Mouse (Mus musculus): ENCODE measurements around the gene Ddx41. TPM values are rescaled to one million over a fixed set of nuclear protein-coding genes. Genes with fewer than 3 reads are reported as not detected.
A peak's percentile ranks its signal among the peaks of the same experiment; 100 is the strongest.

Ddx41 gene
- polyA plus RNA-seq, 1 experiment from 2014 or later = 73.3 TPM

- no peak for ATAC-seq (ENCODE audit: low FRiP score)
- Histone ChIP-seq H3K9me3 (no peaks in the 10 kb centered on the region), H3K9ac (0 out of 2 replicates have a peak overlapping the region, but pooled peaks have one; percentile 100), H3K4me3 (replicated peaks) (no peak overlapping the region), H3K4me1 (peaks cover 43% of the 10 kb centered on the region), H3K4me2 (peak overlapping the region; percentile 75), H3K27me3 (no peaks in the 10 kb centered on the region), H3K36me3 (replicated peaks) (peaks cover 59% of the 10 kb centered on the region), H3K27ac (peak overlapping the region; percentile 99; the same call in 1 of the 2 replicates)
- WGBS = 87% methylated on average over 7 of the region's 7 CpGs
Measured at GRCm38 (mm10) chr13:55482542-55482941, 53.9 kb downstream of the Ddx41 start.

Small RNAs within 50 kb of the gene (microRNA-seq; reads per million reads assigned to microRNA genes)
- gene Mir6945 = 2.2 reads per million

Other genes starting within 250 kb of the Ddx41 start
- 316 and 328 TPM in 2 replicates for gene Prelid1, start 216.2 kb downstream of the Ddx41 start, polyA plus RNA-seq (2016; fragmentation: Nextera tagmentation; extraction: Ambion mirVana)
- 96.9 and 97.7 TPM in 2 replicates for gene Rab24, start 214.7 kb downstream of the Ddx41 start, polyA plus RNA-seq (2016; fragmentation: Nextera tagmentation; extraction: Ambion mirVana)
- 35.5 and 39.1 TPM in 2 replicates for gene Mxd3, start 206.8 kb downstream of the Ddx41 start, polyA plus RNA-seq (2016; fragmentation: Nextera tagmentation; extraction: Ambion mirVana)
- gene Lman2, start 173.9 kb downstream of the Ddx41 start, polyA plus RNA-seq (2016; fragmentation: Nextera tagmentation; extraction: Ambion mirVana) = 82.7 TPM in 2 replicates
- gene Rgs14, start 166.9 kb downstream of the Ddx41 start, polyA plus RNA-seq (2016; fragmentation: Nextera tagmentation; extraction: Ambion mirVana) = 0.64 TPM in 1 of 2 replicates, not detected in the other
- gene Slc34a1, start 138.5 kb downstream of the Ddx41 start, polyA plus RNA-seq (2016; fragmentation: Nextera tagmentation; extraction: Ambion mirVana) = not detected in 2 replicates
- gene Pfn3, start 121.4 kb downstream of the Ddx41 start, polyA plus RNA-seq (2016; fragmentation: Nextera tagmentation; extraction: Ambion mirVana) = not detected in 2 replicates
- not detected in 2 replicates for gene F12, start 109.9 kb downstream of the Ddx41 start, polyA plus RNA-seq (2016; fragmentation: Nextera tagmentation; extraction: Ambion mirVana)
- 54.2 and 58.1 TPM in 2 replicates for gene Grk6, start 91.6 kb downstream of the Ddx41 start, polyA plus RNA-seq (2016; fragmentation: Nextera tagmentation; extraction: Ambion mirVana)
- 1.7 and 2.7 TPM in 2 replicates for gene Prr7, start 72.4 kb downstream of the Ddx41 start, polyA plus RNA-seq (2016; fragmentation: Nextera tagmentation; extraction: Ambion mirVana)
- 591 and 654 TPM in 2 replicates for gene Dbn1, start 48.5 kb downstream of the Ddx41 start, polyA plus RNA-seq (2016; fragmentation: Nextera tagmentation; extraction: Ambion mirVana)
- 139 and 147 TPM in 2 replicates for gene Pdlim7, start 23.0 kb downstream of the Ddx41 start, polyA plus RNA-seq (2016; fragmentation: Nextera tagmentation; extraction: Ambion mirVana)
- gene Dok3, start 7.4 kb downstream of the Ddx41 start, polyA plus RNA-seq (2016; fragmentation: Nextera tagmentation; extraction: Ambion mirVana) = 3.3 and 3.7 TPM in 2 replicates
- gene Fam193b, start 34.5 kb upstream of the Ddx41 start, polyA plus RNA-seq (2016; fragmentation: Nextera tagmentation; extraction: Ambion mirVana) = 61.6 and 64.7 TPM in 2 replicates
- 115 and 118 TPM in 2 replicates for gene Tmed9, start 37.1 kb upstream of the Ddx41 start, polyA plus RNA-seq (2016; fragmentation: Nextera tagmentation; extraction: Ambion mirVana)
- gene B4galt7, start 63.2 kb upstream of the Ddx41 start, polyA plus RNA-seq (2016; fragmentation: Nextera tagmentation; extraction: Ambion mirVana) = 31.4 and 31.7 TPM in 2 replicates
- 68.1 and 73.2 TPM in 2 replicates for gene Caml, start 86.3 kb upstream of the Ddx41 start, polyA plus RNA-seq (2016; fragmentation: Nextera tagmentation; extraction: Ambion mirVana)
- 47.4 and 52.4 TPM in 2 replicates for gene Ddx46, start 98.4 kb upstream of the Ddx41 start, polyA plus RNA-seq (2016; fragmentation: Nextera tagmentation; extraction: Ambion mirVana)
- 68.7 and 71.2 TPM in 2 replicates for gene B230219D22Rik, start 156.5 kb upstream of the Ddx41 start, polyA plus RNA-seq (2016; fragmentation: Nextera tagmentation; extraction: Ambion mirVana)
- gene Txndc15, start 178.0 kb upstream of the Ddx41 start, polyA plus RNA-seq (2016; fragmentation: Nextera tagmentation; extraction: Ambion mirVana) = 86.3 and 93.3 TPM in 2 replicates
- gene Pcbd2, start 190.7 kb upstream of the Ddx41 start, polyA plus RNA-seq (2016; fragmentation: Nextera tagmentation; extraction: Ambion mirVana) = 23.1 and 25.6 TPM in 2 replicates
- not detected in 2 replicates for gene Catsper3, start 247.9 kb upstream of the Ddx41 start, polyA plus RNA-seq (2016; fragmentation: Nextera tagmentation; extraction: Ambion mirVana)

Data from forebrain, embryonic 12.5 days (tissue).